Mouse (Mus musculus) C2C12 (cell line): ENCODE measurements at regions not wholly inside any gene's neighbourhood (a gene's known extent, or its start where the extent isn't known, plus 50 kb on each side); places are given as distances from the start of the nearest gene placed in this dataset.

Experiments used
- CEBPB ChIP-seq: IDR thresholded peaks from one replicate; pipeline ENCODE4 v1.6.1; 2011; ENCODE audit warnings: low read depth, mild to moderate bottlenecking, control low read depth, moderate library complexity
- CTCF ChIP-seq: IDR thresholded peaks from one replicate; pipeline ENCODE4 v1.5.1; 2011; ENCODE audit not compliant: control insufficient read depth, insufficient read depth, insufficient read length
- FOSL1 ChIP-seq: IDR thresholded peaks from one replicate; pipeline ENCODE4 v1.8.0; 2011; ENCODE audit warnings: mild to moderate bottlenecking, low read length; ENCODE audit not compliant: poor library complexity, insufficient read depth, severe bottlenecking
- MAX ChIP-seq: IDR thresholded peaks from one replicate; pipeline ENCODE4 v1.6.1; 2011; ENCODE audit warnings: mild to moderate bottlenecking, control low read depth
- MYOD1 ChIP-seq: IDR thresholded peaks from one replicate; pipeline ENCODE4 v1.6.1; 2011; ENCODE audit warnings: low read depth; ENCODE audit not compliant: control insufficient read depth, insufficient read length
- MYOG ChIP-seq: IDR thresholded peaks from one replicate; pipeline ENCODE4 v1.6.1; 2011; ENCODE audit not compliant: control insufficient read depth, insufficient read length; ENCODE audit errors: extremely low read depth
- USF1 ChIP-seq: IDR thresholded peaks from one replicate; pipeline ENCODE4 v1.6.1; 2011; ENCODE audit warnings: low read depth, mild to moderate bottlenecking, control low read depth, moderate library complexity

DNA sequence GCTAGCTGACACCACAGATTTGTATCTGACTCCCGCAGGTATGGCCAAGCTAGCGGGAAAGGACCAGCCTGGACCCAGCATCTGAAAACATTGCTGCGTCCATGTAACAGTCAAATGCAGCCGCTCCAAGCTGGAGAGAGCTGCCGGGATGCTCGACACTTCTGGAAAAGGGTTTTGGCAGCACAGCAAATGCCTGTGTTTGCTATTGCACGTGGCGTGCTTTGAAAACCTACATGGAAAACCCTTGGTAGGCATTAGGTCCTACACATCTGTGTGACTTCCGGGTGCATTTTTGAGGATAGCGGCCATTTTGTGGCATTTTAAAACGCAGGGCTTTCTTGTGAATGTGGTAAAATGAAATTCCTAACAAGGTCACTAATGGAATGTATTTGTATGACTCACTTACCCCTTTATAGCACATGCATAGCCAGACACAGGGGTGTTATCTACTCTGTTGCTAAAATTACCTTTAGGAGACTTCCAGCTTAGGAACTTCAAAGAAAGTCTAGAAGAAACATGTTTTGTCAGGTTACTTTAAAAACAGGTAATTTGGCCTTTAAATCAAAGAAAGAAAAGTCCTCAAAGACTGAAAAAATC is 345.9 kb upstream of the Gm11114 start:
- TF ChIP-seq CTCF (no peak), FOSL1 (no peak), CEBPB (no peak), MYOD1 (no peak), USF1 (no peak), MYOG (no peak), MAX (no peak)
